Mouse (Mus musculus) 3134 (cell line): ENCODE data around the gene Car7.

Experiments used
- DNase-seq: peaks from one replicate; pipeline ENCODE4 v3.0.0-alpha.2; 2011; ENCODE audit warnings: low spot score; ENCODE audit not compliant: insufficient read length; ENCODE audit errors: extremely low read depth

Gene Car7

GRCm38 (mm10) chr8:104533971-104534778 lies at the start of gene Car7, which contains the start of gene Nae1:
Gene Car7, plus strand, starts transcription at chr8:104534689.
Gene Nae1, minus strand, starts transcription at chr8:104534637.
- DNase-seq, result peak; percentile 92

- peak; percentile 10 for DNase-seq
Observed at GRCm38 (mm10) chr8:104509061-104510006, 25.2 kb upstream of the Car7 start, which contains the start of gene Terb1. Gene Terb1, minus strand, starts transcription at chr8:104509910.

- DNase-seq, result no peak
Observed at GRCm38 (mm10) chr8:104510134-104510533, 24.4 kb upstream of the Car7 start.

GRCm38 (mm10) chr8:104517872-104518271 lies 16.6 kb upstream of the Car7 start:
- DNase-seq, result no peak

GRCm38 (mm10) chr8:104529671-104530070 lies 4.8 kb upstream of the Car7 start:
- no peak for DNase-seq

GRCm38 (mm10) chr8:104533551-104533950 lies 938 bp upstream of the Car7 start:
- DNase-seq, result no peak

- DNase-seq, result no peak
Observed at GRCm38 (mm10) chr8:104534779-104535141, 271 bp downstream of the Car7 start.

GRCm38 (mm10) chr8:104535378-104535777 lies 889 bp downstream of the Car7 start:
- DNase-seq, result no peak

GRCm38 (mm10) chr8:104536028-104536427 lies 1.5 kb downstream of the Car7 start:
- no peak for DNase-seq

- DNase-seq, result no peak
Observed at GRCm38 (mm10) chr8:104538896-104539295, 4.4 kb downstream of the Car7 start.

GRCm38 (mm10) chr8:104539566-104539965 lies 5.1 kb downstream of the Car7 start:
- DNase-seq, result no peak

- DNase-seq, result no peak
Observed at GRCm38 (mm10) chr8:104540238-104540637, 5.7 kb downstream of the Car7 start.

GRCm38 (mm10) chr8:104540710-104541514 lies 6.4 kb downstream of the Car7 start:
- DNase-seq, result no peak

GRCm38 (mm10) chr8:104541515-104541880 lies 7.0 kb downstream of the Car7 start:
- DNase-seq, result no peak

GRCm38 (mm10) chr8:104542160-104542559 lies 7.7 kb downstream of the Car7 start:
- DNase-seq, result no peak

GRCm38 (mm10) chr8:104543440-104544045 lies 9.1 kb downstream of the Car7 start:
- no peak for DNase-seq

- DNase-seq, result no peak
Observed at GRCm38 (mm10) chr8:104555191-104555590, 20.7 kb downstream of the Car7 start.

GRCm38 (mm10) chr8:104557226-104557625 lies 22.7 kb downstream of the Car7 start:
- DNase-seq, result no peak

GRCm38 (mm10) chr8:104560731-104561130 lies 26.2 kb downstream of the Car7 start:
- no peak for DNase-seq
